9 mouse cellular contexts compared by ENCODE assay signal in the genomic region with DNA sequence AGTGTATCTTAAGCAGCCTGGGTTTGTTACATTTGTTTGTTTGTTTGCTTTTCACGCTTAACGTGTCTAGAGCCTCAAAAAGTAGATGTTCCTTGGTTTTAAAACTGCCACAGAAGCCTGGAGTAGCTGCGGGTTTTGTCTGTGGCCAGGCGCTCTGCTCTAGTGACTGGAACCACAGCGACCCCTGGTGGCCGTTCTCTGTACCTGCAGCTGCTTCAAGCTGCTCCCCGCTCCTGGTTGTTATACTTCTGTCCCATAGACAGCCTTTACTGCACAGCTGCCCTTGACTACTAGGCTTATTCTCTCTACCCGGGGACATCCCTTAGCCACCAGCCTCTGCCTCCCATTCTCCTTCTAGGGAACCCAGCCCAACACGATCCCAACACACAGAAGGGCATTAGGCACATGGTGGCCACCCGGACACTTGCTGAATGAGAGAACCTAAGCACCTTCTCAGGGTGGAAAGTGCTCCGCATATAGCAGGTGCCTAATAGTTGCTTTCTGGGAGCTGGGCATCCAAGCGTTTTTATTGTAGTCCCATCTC.
DNase-seq lines count a peak whose midpoint lies in the region; ATAC-seq and TF ChIP-seq lines count a peak whose summit lies in the region.
"Had no signal": no experiment of that assay in that cellular context is flagged by ENCODE, and none has a peak within 500 bp of the region (broad histone marks: within the 10 kb centered on the region; RNA-seq: fewer than 3 reads in every experiment).

No protein-coding gene starts in this region.

- peak; percentile 64 for DNase-seq in 3134 (ENCODE audit: extremely low read depth, insufficient read length, low spot score)
- DNase-seq in CH12.LX (ENCODE audit: extremely low read depth): peak; percentile 76
- DNase-seq in cerebellum, adult 11 months: peak; percentile 62
- peak; percentile 87 for DNase-seq in liver, postnatal 0 days
- peak; percentile 93 for DNase-seq in retina, embryonic 14.5 days (ENCODE audit: low spot score)
- DNase-seq in thymus, postnatal 4 days: peak; percentile 84

- 17% methylated on average over 12 of the region's 12 CpGs for WGBS in forebrain, embryonic 15.5 days
- 15% methylated on average over 12 of the region's 12 CpGs for WGBS in kidney, embryonic 14.5 days
- WGBS in liver, postnatal 0 days (ENCODE audit: insufficient replicate concordance): 16% methylated on average over 12 of the region's 12 CpGs

- peaks cover 7% of the 10 kb centered on the region for H3K9me3 ChIP-seq in CH12.LX (replicated peaks; ENCODE audit: low read length)
- H3K9me3 ChIP-seq in forebrain, embryonic 15.5 days: no peaks in the 10 kb centered on the region
- H3K9me3 ChIP-seq in kidney, embryonic 14.5 days (ENCODE audit: control insufficient read depth, low read length): no peaks in the 10 kb centered on the region
- no peaks in the 10 kb centered on the region for H3K9me3 ChIP-seq in liver, postnatal 0 days (ENCODE audit: low read length)
- H3K9me3 ChIP-seq: heart, embryonic 13.5 days had no signal

- H3K79me2 ChIP-seq in CH12.LX (replicated peaks; ENCODE audit: control insufficient read depth, extremely low read depth, insufficient read depth, poor library complexity, severe bottlenecking): no peaks in the 10 kb centered on the region

- in situ Hi-C loops in CH12.LX (cut with MboI; ENCODE audit: low pct_ligation_motif_present, low pct_unique_long_range_greater_than_20kb, low sequenced_read_pairs): loop anchor here (5.0 kb wide), 2 partner anchors 87 to 368 kb away; no protein-coding TSS in a partner anchor

- peaks cover 0 to 33% of the 10 kb centered on the region in 2 experiments; a peak in 2 of 4 replicates for H3K4me1 ChIP-seq in CH12.LX (ENCODE audit: control insufficient read depth in 1 of 2, insufficient read depth in 2 of 2)
- H3K4me1 ChIP-seq in forebrain, embryonic 15.5 days: peaks cover 31% of the 10 kb centered on the region
- peaks cover 9% of the 10 kb centered on the region for H3K4me1 ChIP-seq in kidney, embryonic 14.5 days (ENCODE audit: control insufficient read depth, insufficient read depth, low read length)
- H3K4me1 ChIP-seq in liver, postnatal 0 days (ENCODE audit: insufficient read depth): peaks cover 14% of the 10 kb centered on the region

- no peaks in the 10 kb centered on the region for H3K36me3 ChIP-seq in CH12.LX (replicated peaks in 1 of 2; ENCODE audit: control insufficient read depth in 1 of 2, insufficient read depth in 1 of 2, low read length in 1 of 2)
- H3K36me3 ChIP-seq in forebrain, embryonic 15.5 days: no peaks in the 10 kb centered on the region
- H3K36me3 ChIP-seq in kidney, embryonic 14.5 days (ENCODE audit: control insufficient read depth, insufficient read depth, low read length): no peaks in the 10 kb centered on the region
- no peaks in the 10 kb centered on the region for H3K36me3 ChIP-seq in liver, postnatal 0 days (replicated peaks; ENCODE audit: insufficient read depth, low read length)
- H3K36me3 ChIP-seq: heart, embryonic 13.5 days had no signal

- dilution Hi-C loops in CH12.LX (cut with MboI; ENCODE audit: extremely low pct_ligation_motif_present, extremely low pct_unique_long_range_greater_than_20kb, low sequenced_read_pairs): no loop called here

- H3K9ac ChIP-seq in CH12.LX (ENCODE audit: insufficient read depth, low read depth): no peak overlapping the region
- H3K9ac ChIP-seq in forebrain, embryonic 15.5 days (replicated peaks): no peak overlapping the region
- H3K9ac ChIP-seq in kidney, embryonic 14.5 days (ENCODE audit: low read depth, low read length): no peak overlapping the region
- H3K9ac ChIP-seq in liver, postnatal 0 days (replicated peaks): no peak overlapping the region
- H3K9ac ChIP-seq: heart, embryonic 13.5 days had no signal

- no peak overlapping the region for H3K4me3 ChIP-seq in CH12.LX (replicated peaks in 1 of 3; ENCODE audit: low read depth in 2 of 3, low read length in 2 of 3, poor library complexity in 1 of 3)
- H3K4me3 ChIP-seq in forebrain, embryonic 15.5 days: no peak overlapping the region
- H3K4me3 ChIP-seq in kidney, embryonic 14.5 days (ENCODE audit: low read length): no peak overlapping the region
- H3K4me3 ChIP-seq in liver, postnatal 0 days (ENCODE audit: low read depth, low read length): no peak overlapping the region
- H3K4me3 ChIP-seq: heart, embryonic 13.5 days had no signal

- H3K27ac ChIP-seq in CH12.LX (ENCODE audit: insufficient read depth, low read depth): no peak overlapping the region
- no peak overlapping the region for H3K27ac ChIP-seq in forebrain, embryonic 15.5 days (replicated peaks)
- H3K27ac ChIP-seq in kidney, embryonic 14.5 days (ENCODE audit: low read depth, low read length): no peak overlapping the region
- no peak overlapping the region for H3K27ac ChIP-seq in liver, postnatal 0 days (ENCODE audit: low read depth)
- H3K27ac ChIP-seq: heart, embryonic 13.5 days had no signal

- peaks cover 6% of the 10 kb centered on the region for H3K27me3 ChIP-seq in CH12.LX (replicated peaks)
- no peaks in the 10 kb centered on the region for H3K27me3 ChIP-seq in forebrain, embryonic 15.5 days
- H3K27me3 ChIP-seq in kidney, embryonic 14.5 days (ENCODE audit: control insufficient read depth, insufficient read depth, low read length): no peaks in the 10 kb centered on the region
- no peaks in the 10 kb centered on the region for H3K27me3 ChIP-seq in liver, postnatal 0 days (ENCODE audit: insufficient read depth, low read length)
- H3K27me3 ChIP-seq: heart, embryonic 13.5 days had no signal

- peak; percentile 91 to 93 for TF ChIP-seq CTCF in CH12.LX (conservative IDR thresholded peaks at IDR 0.05 in 1 of 2, IDR thresholded peaks at IDR 0.05 in 1 of 2; ENCODE audit: low read depth in 2 of 2, low read length in 2 of 2)
- peak; percentile 97 for TF ChIP-seq CTCF in liver, postnatal 0 days (IDR thresholded peaks at IDR 0.05; ENCODE audit: low read depth)

- TF ChIP-seq EP300 in CH12.LX (IDR thresholded peaks at IDR 0.05; ENCODE audit: low read length): no peak
- no peak for TF ChIP-seq EP300 in liver, postnatal 0 days (IDR thresholded peaks at IDR 0.05; ENCODE audit: low read depth)

- H3K4me2 ChIP-seq in CH12.LX (ENCODE audit: insufficient read depth, low read depth, poor library complexity, severe bottlenecking): no peak overlapping the region
- H3K4me2 ChIP-seq in forebrain, embryonic 15.5 days (replicated peaks): no peak overlapping the region
- H3K4me2 ChIP-seq in kidney, embryonic 14.5 days (replicated peaks; ENCODE audit: low read depth, low read length): no peak overlapping the region
- no peak overlapping the region for H3K4me2 ChIP-seq in liver, postnatal 0 days (ENCODE audit: low read depth, low read length)
- H3K4me2 ChIP-seq: heart, embryonic 13.5 days had no signal

- TF ChIP-seq RAD21 in CH12.LX (IDR thresholded peaks at IDR 0.05; ENCODE audit: low read depth, low read length): peak; percentile 85

- ATAC-seq in forebrain, embryonic 15.5 days (replicated peaks): peak; percentile 33; the same call in 1 of the 2 replicates
- ATAC-seq in kidney, embryonic 14.5 days (ENCODE audit: low FRiP score, low TSS enrichment): 0 out of 2 replicates have a peak, but pooled peaks have one; percentile 3
- no peak for ATAC-seq in liver, postnatal 0 days

- TF ChIP-seq POLR2A in CH12.LX (IDR thresholded peaks at IDR 0.05; ENCODE audit: low read depth, low read length): no peak

TF ChIP-seq in CH12.LX, 34 proteins besides CTCF, POLR2A, EP300 and RAD21:
- TF ChIP-seq UBTF (IDR thresholded peaks at IDR 0.05; ENCODE audit: low read depth, low read length) (no peak), GABPA (IDR thresholded peaks at IDR 0.05; ENCODE audit: insufficient replicate concordance, low read depth, low read length) (no peak), MAFK (IDR thresholded peaks at IDR 0.05; ENCODE audit: insufficient replicate concordance, low read length) (no peak), SMC3 (IDR thresholded peaks at IDR 0.05; ENCODE audit: low read depth, low read length) (peak; percentile 86), ELF1 (IDR thresholded peaks at IDR 0.05; ENCODE audit: low read depth, low read length) (no peak), CHD1 (IDR thresholded peaks at IDR 0.05; ENCODE audit: low read depth, low read length) (no peak), USF1 (IDR thresholded peaks at IDR 0.05; ENCODE audit: low read depth, low read length) (no peak), MAZ (IDR thresholded peaks at IDR 0.05; ENCODE audit: low read depth, low read length) (no peak), HCFC1 (IDR thresholded peaks at IDR 0.05; ENCODE audit: low read depth, low read length) (no peak), PAX5 (IDR thresholded peaks at IDR 0.05; ENCODE audit: low read length) (no peak), TCF12 (IDR thresholded peaks at IDR 0.05; ENCODE audit: low read depth, low read length) (no peak), KAT2A (IDR thresholded peaks at IDR 0.05; ENCODE audit: insufficient replicate concordance, low read length) (no peak), MEF2A (IDR thresholded peaks at IDR 0.05; ENCODE audit: borderline replicate concordance, low read depth, low read length) (no peak), ZC3H11A (IDR thresholded peaks at IDR 0.05; ENCODE audit: low read depth, low read length) (peak; percentile 63), ZKSCAN1 (IDR thresholded peaks at IDR 0.05; ENCODE audit: borderline replicate concordance, low read depth, low read length) (no peak), ZMIZ1 (IDR thresholded peaks at IDR 0.05; ENCODE audit: low read depth, low read length) (no peak), POLR2AphosphoS2 (IDR thresholded peaks at IDR 0.05; ENCODE audit: low read depth, low read length) (no peak), CHD2 (IDR thresholded peaks at IDR 0.05; ENCODE audit: low read length) (no peak)
